Mouse (Mus musculus) forebrain, embryonic 11.5 days (tissue): ENCODE results near the gene Mbl2. TPM values are rescaled to one million over a fixed set of nuclear protein-coding genes. Genes with fewer than 3 reads are reported as not detected.
"Not testable (repeated sequence)": the region's sequence is repeated elsewhere in the genome, so short reads cannot be mapped to it uniquely, and the experiment has no call there.

ENCODE experiments used
- ATAC-seq: fragments of 200-750 bp; cut with Nextera tagmentation; replicated peaks from 2 replicates; pipeline ENCODE4 v1.8.0; 2017; ENCODE audit warnings: moderate TSS enrichment; ENCODE audit not compliant: low FRiP score
- DNase-seq: peaks from one replicate; pipeline ENCODE4 v3.0.0-alpha.2; 2017; ENCODE audit warnings: low spot score
- H3K27ac ChIP-seq: fragments of 300-500 bp; sonication (generic); 2 replicates; pipeline ENCODE4 v1.5.1; 2014; ENCODE audit warnings: low read depth, low read length
- H3K27me3 ChIP-seq: fragments of 300-500 bp; sonication (generic); 2 replicates; pipeline ENCODE4 v1.6.1; 2014; ENCODE audit warnings: mild to moderate bottlenecking, low read length, mixed read lengths; ENCODE audit not compliant: control insufficient read depth, insufficient read depth
- H3K36me3 ChIP-seq: fragments of 300-500 bp; sonication (generic); 2 replicates; pipeline ENCODE4 v1.6.1; 2014; ENCODE audit warnings: mild to moderate bottlenecking, low read length, moderate library complexity, mixed read lengths; ENCODE audit not compliant: control insufficient read depth, insufficient read depth
- H3K4me1 ChIP-seq: fragments of 300-500 bp; sonication (generic); replicated peaks from 2 replicates; pipeline ENCODE4 v1.6.1; 2014; ENCODE audit warnings: low read length, mixed read lengths; ENCODE audit not compliant: control insufficient read depth, insufficient read depth
- H3K4me2 ChIP-seq: fragments of 300-500 bp; sonication (generic); 2 replicates; pipeline ENCODE4 v1.6.1; 2014; ENCODE audit warnings: low read depth, mild to moderate bottlenecking, low read length, moderate library complexity, mixed read lengths; ENCODE audit not compliant: severe bottlenecking
- H3K4me3 ChIP-seq: fragments of 300-500 bp; sonication (generic); 2 replicates; pipeline ENCODE4 v1.5.1; 2014; ENCODE audit warnings: low read depth, low read length
- H3K9ac ChIP-seq: fragments of 300-500 bp; sonication (generic); 2 replicates; pipeline ENCODE4 v1.6.1; 2014; ENCODE audit warnings: low read length
- H3K9me3 ChIP-seq: fragments of 300-500 bp; sonication (generic); 2 replicates; pipeline ENCODE4 v1.6.1; 2016; ENCODE audit warnings: low read length, mixed read lengths; ENCODE audit not compliant: control insufficient read depth
- WGBS: fragments of 180-500 bp; shearing (Covaris S2); extraction: QIAGEN DNeasy Blood & Tissue Kit; methylation state at CpG from one replicate; pipeline ENCODE4 v1.1.7; 2014; 5-methylcytosine and 5-hydroxymethylcytosine counted together
- polyA plus RNA-seq: library from polyadenylated mRNA; unstranded; fragments of >200 nt; fragmentation: Nextera tagmentation; extraction: Ambion mirVana; gene quantifications from 2 replicates; pipeline ENCODE4 v1.2.1, GENCODE M21; 2014

Gene Mbl2
- polyA plus RNA-seq, 1 experiment from 2014 or later: not detected

DNA sequence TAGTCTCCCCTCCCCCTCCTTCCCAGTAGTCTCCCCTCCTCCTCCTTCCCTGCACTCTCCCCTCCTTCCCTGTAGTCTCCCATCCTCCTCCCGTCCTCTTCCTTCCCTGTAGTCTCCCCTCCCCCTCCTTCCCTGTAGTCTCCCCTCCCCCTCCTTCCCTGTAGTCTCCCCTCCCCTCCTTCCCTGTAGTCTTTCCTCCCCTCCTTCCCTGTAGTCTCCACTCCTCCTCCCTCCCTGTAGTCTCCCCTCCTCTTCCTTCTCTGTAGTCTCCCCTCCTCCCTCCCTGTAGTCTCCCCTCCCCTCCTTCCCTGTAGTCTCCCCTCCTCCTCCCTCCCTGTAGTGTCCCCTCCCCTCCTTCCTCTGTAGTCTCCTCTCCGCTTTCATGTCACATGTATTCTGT is 18.7 kb upstream of the Mbl2 start:
- no peak overlapping the region for H3K27ac ChIP-seq
- no peak overlapping the region for H3K4me3 ChIP-seq
- no peaks in the 10 kb centered on the region for H3K27me3 ChIP-seq
- DNase-seq (no peak), ATAC-seq (no peak)
- WGBS: 33% methylated on average over 2 of the region's 2 CpGs
- H3K4me2 ChIP-seq: no peak overlapping the region
- no peaks in the 10 kb centered on the region for H3K4me1 ChIP-seq
- no peaks in the 10 kb centered on the region for H3K36me3 ChIP-seq
- no peaks in the 10 kb centered on the region for H3K9me3 ChIP-seq
- H3K9ac ChIP-seq: no peak overlapping the region

DNA sequence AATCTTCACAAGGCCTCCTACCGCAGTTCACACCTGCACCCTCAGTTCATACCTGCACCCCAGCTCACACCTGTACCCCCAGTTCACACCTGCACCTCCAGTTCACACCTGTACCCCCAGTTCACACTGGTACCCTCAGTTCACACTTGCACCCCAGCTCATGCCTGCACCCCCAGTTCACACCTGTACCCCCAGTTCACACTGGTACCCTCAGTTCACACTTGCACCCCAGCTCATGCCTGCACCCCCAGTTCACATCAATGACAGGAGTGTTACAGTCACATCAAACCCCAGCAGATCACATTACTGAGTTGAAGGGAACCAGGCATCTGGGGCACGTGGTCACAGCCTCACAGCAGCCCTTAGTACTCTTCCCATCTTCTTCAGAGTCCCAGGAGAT is 17.0 kb upstream of the Mbl2 start:
- H3K4me1 ChIP-seq, H3K27me3 ChIP-seq, DNase-seq, H3K4me3 ChIP-seq, H3K36me3 ChIP-seq, H3K4me2 ChIP-seq, ATAC-seq, H3K27ac ChIP-seq, H3K9ac ChIP-seq, H3K9me3 ChIP-seq: not testable (repeated sequence)
- WGBS: 76% methylated on average over 2 of the region's 2 CpGs

DNA sequence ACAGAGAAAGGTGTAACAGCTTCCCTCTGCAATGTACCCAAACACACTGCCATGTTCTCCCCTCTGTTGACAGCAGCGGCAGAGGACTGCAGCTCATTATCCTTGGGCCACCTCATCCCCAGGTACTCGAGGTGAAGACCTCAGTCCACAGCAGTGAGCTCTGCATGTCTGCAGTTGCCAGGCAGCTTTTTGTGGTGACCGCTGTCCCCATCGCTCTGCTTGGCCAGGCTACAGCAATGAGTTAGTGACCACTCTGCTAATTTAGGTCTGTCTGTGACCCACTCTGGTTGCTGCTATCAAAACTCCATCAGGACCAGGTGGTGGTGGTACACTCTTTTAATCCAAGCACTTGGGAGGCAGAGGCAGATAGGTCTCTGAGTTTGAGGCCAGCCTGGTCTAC is 16.6 kb upstream of the Mbl2 start:
- Histone ChIP-seq H3K27ac (no peak overlapping the region), H3K27me3 (no peaks in the 10 kb centered on the region), H3K9me3 (no peaks in the 10 kb centered on the region), H3K4me1 (no peaks in the 10 kb centered on the region), H3K36me3 (no peaks in the 10 kb centered on the region), H3K9ac (no peak overlapping the region), H3K4me3 (no peak overlapping the region), H3K4me2 (no peak overlapping the region)
- ATAC-seq (no peak), DNase-seq (no peak)
- 88% methylated on average over 4 of the region's 4 CpGs for WGBS

DNA sequence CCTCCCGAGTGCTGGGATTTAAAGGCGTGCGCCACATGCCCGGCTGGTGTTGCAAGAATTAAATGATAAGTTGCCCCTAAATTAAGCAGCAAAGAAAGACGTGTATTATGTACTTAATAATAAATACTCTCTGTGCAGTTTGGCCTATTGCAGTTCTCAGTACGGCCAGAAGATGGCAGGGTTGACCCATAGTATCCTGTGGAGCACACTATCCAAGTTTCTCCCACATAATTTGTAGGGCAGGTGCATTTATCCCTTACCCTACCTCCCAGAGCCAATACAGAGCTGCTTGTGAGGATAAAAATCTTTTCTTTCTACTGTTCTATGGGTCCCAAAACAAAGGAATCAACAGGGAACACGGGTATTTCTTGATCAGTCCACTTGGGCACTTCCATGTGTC is 15.4 kb upstream of the Mbl2 start:
- Histone ChIP-seq H3K9me3 (no peaks in the 10 kb centered on the region), H3K9ac (no peak overlapping the region), H3K36me3 (no peaks in the 10 kb centered on the region), H3K27me3 (no peaks in the 10 kb centered on the region), H3K4me2 (no peak overlapping the region), H3K4me3 (no peak overlapping the region), H3K4me1 (no peaks in the 10 kb centered on the region), H3K27ac (no peak overlapping the region)
- peak; percentile 78 for DNase-seq
- WGBS: 26% methylated on average over 7 of the region's 7 CpGs
- ATAC-seq: peak; percentile 60; the same call in 1 of the 2 replicates

DNA sequence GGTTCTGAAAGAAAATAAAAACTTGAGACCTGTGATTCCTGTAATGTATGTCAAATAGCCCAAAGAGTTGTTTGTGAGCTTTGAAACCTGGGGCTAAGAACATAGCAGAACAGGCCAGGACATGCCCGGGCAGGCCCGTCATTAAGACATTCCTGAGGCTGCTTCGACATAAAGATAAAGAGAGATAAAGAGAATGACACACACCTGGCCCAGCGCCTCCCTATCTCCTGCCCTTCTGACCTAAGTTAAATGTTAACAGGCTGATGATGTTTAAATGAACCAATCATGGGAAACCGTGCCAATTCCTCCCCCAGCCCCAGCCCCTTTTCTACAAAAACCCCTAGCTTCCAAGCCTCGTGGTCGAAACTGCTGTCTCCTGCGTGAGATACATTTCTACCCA is 10.1 kb upstream of the Mbl2 start:
- not testable (repeated sequence) for DNase-seq, H3K9me3 ChIP-seq, H3K9ac ChIP-seq, H3K4me3 ChIP-seq, H3K27ac ChIP-seq, H3K36me3 ChIP-seq, H3K4me1 ChIP-seq, ATAC-seq, H3K27me3 ChIP-seq, H3K4me2 ChIP-seq
- WGBS: 90% methylated on average over 8 of the region's 8 CpGs

DNA sequence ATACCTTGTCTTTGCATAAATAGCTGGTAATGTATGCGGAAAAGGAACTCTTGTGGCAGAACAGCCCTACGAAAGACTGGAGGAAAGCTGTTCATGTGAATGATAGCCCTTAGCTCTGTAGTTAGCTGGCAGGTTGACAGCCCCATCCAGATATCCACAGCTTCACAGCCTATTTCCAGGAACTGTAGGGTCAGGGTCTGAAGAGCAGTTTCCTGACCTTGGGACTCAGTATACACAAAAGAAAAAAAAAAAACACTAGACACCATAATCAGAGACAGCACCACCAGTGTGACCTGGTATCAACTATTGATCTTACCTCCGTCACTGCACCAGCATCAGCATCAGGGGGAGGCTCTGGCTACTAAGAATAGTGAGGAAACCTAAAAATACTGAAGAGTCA is 3.3 kb upstream of the Mbl2 start:
- Histone ChIP-seq H3K4me1 (no peaks in the 10 kb centered on the region), H3K9ac (no peak overlapping the region), H3K36me3 (no peaks in the 10 kb centered on the region), H3K4me3 (no peak overlapping the region), H3K9me3 (no peaks in the 10 kb centered on the region), H3K4me2 (no peak overlapping the region), H3K27me3 (no peaks in the 10 kb centered on the region), H3K27ac (no peak overlapping the region)
- ATAC-seq: no peak
- WGBS: 86% methylated on average over 3 of the region's 3 CpGs
- no peak for DNase-seq

DNA sequence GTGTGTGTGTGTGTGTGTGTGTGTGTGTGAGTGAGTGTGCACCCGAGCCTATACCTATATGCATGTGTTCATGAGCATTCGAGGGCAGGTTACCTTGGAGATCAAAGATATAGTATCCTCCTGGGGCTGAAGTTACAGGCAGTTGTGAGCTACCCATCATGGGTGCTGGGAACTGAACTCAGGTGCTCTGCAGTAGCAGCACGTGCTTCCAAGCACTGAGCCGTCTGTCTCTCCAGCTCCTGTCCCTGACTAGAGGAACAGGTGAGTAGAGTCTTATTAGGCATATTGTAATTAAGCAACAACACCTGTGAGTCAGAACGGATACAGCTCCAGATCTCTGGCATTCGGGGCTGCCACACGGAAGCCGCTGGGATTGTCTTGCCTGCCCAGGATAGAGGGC is 1.7 kb downstream of the Mbl2 start:
- no peak overlapping the region for H3K27ac ChIP-seq
- H3K9me3 ChIP-seq: no peaks in the 10 kb centered on the region
- 79% methylated on average over 8 of the region's 8 CpGs for WGBS
- H3K4me3 ChIP-seq: no peak overlapping the region
- no peak overlapping the region for H3K9ac ChIP-seq
- H3K4me1 ChIP-seq: no peaks in the 10 kb centered on the region
- ATAC-seq (no peak), DNase-seq (no peak)
- H3K4me2 ChIP-seq: no peak overlapping the region
- H3K36me3 ChIP-seq: no peaks in the 10 kb centered on the region
- H3K27me3 ChIP-seq: no peaks in the 10 kb centered on the region

DNA sequence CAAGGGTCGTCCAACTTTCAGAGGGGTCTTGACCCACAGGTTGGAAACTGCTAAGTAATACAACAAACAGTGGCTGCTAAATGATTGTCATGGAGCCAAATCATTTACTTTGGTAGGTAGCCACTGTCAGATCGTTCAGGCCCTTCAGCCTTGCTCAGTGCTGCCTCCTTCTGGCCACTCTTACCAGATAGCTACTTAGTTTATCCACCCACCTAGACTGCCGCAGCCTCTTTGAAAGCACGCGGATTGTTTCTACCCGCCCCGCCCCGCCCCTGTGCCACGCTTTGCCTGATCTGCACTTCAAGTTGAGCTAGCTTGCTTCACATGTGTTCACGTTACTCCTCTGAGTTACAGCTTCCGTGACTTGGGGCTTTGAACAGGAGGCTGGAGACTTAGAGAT is 14.6 kb downstream of the Mbl2 start:
- 29% methylated on average over 11 of the region's 11 CpGs for WGBS
- Histone ChIP-seq H3K27me3 (no peaks in the 10 kb centered on the region), H3K9me3 (no peaks in the 10 kb centered on the region)

DNA sequence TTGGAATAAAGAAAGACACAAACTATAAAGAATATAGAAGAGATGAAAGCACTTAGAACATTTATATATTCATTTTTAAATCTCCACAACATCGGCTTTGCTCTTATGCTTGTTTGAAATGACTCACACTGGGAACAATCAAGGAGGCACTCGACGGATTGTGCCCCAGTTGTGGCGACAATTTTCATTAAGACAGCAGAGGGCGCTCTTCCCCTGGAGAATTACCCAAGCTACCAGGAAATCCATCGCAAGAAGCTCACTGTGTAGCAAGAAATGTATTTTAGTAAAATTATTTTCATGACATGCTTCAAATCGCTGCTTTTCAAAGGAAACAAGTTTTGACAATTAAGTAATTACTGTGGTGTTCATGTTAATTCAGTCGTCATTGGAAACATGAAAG is 16.1 kb downstream of the Mbl2 start:
- Histone ChIP-seq H3K4me1 (no peaks in the 10 kb centered on the region), H3K27ac (no peak overlapping the region), H3K27me3 (no peaks in the 10 kb centered on the region), H3K4me2 (no peak overlapping the region), H3K9me3 (no peaks in the 10 kb centered on the region), H3K36me3 (no peaks in the 10 kb centered on the region), H3K4me3 (no peak overlapping the region), H3K9ac (no peak overlapping the region)
- DNase-seq: peak; percentile 84
- ATAC-seq: no peak
- WGBS: 8% methylated on average over 8 of the region's 8 CpGs

More for the DNA sequence above, 14.6 kb downstream of the Mbl2 start:
- Histone ChIP-seq H3K36me3 (no peaks in the 10 kb centered on the region), H3K27ac (no peak overlapping the region), H3K4me1 (no peaks in the 10 kb centered on the region), H3K4me3 (no peak overlapping the region), H3K4me2 (no peak overlapping the region), H3K9ac (no peak overlapping the region)
- DNase-seq: peak; percentile 67
- ATAC-seq: no peak; the same call in 1 of the 2 replicates
